Mouse (Mus musculus): Measurements from ENCODE around the gene Nbas. TPM values are rescaled to one million over a fixed set of nuclear protein-coding genes. Genes with fewer than 3 reads are reported as not detected.
A peak's percentile ranks its signal among the peaks of the same experiment; 100 is the strongest.

Nbas gene
- polyA plus RNA-seq, 1 experiment from 2014 or later, result 12.9 TPM

DNA sequence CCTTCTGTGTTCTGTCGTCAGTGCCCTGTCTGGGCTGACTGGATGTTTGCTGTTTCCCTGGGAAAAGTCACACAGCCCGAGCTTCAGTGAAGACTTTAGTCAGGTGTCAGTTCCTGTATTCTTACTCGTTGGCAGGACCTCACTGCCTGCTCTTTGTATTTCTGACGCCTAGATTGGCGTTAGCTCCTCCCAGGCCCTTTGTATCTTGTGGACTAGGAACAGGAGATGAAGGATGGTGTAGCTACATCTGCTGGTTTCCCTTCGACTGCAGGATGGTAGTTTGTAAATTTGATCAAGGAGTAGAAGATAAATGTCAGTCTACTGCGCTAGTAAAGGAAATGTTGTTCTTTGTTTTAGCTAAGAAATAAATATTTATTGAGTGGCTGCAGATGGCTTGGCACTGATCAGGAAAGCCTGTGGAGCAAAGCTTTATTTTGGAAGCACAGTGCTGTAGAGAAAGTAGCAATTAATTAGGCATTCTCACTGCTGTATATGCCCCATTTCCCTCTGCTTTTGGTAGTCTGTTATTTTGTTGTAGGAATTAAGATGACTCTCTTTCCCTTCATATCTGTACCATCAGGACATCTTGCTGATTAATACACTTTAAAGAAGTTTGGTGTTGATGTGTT lies 91.4 kb downstream of the Nbas start:
- 39% methylated on average over 7 of the region's 7 CpGs for WGBS
- Histone ChIP-seq H3K4me1 (ENCODE audit: insufficient read depth, low read length) (no peaks in the 10 kb centered on the region), H3K27ac (ENCODE audit: low read length) (no peak overlapping the region), H3K4me2 (replicated peaks; ENCODE audit: low read depth, low read length) (no peak overlapping the region), H3K27me3 (ENCODE audit: insufficient read depth, low read length) (no peaks in the 10 kb centered on the region), H3K36me3 (ENCODE audit: insufficient read depth, low read length) (peaks cover 21% of the 10 kb centered on the region; the same call in 1 of the 2 replicates), H3K9ac (replicated peaks; ENCODE audit: low read length) (no peak overlapping the region), H3K9me3 (ENCODE audit: low read length) (no peaks in the 10 kb centered on the region), H3K4me3 (ENCODE audit: low read length) (no peak overlapping the region)
- ATAC-seq (ENCODE audit: low FRiP score, low TSS enrichment), result no peak

DNA sequence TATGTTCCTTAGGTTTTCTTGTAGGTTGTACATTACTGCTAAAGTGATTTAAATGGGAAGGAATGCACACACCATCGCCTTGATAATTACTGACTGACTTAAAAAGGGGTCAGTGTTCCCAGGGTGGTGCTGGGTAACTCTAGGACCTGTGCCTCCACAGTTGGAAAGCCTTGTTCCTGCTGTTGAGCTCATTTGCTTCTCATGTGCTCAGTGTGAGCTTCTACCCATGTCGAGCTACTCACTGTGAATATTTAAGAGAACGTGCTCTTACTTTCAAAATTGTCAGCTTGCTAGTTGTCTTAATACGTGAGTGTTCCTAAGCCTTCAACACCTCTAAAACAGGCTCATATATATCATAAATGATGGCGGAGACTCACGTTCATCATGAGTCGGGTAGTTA lies 112.6 kb downstream of the Nbas start:
- 91% methylated on average over 7 of the region's 7 CpGs for WGBS

DNA sequence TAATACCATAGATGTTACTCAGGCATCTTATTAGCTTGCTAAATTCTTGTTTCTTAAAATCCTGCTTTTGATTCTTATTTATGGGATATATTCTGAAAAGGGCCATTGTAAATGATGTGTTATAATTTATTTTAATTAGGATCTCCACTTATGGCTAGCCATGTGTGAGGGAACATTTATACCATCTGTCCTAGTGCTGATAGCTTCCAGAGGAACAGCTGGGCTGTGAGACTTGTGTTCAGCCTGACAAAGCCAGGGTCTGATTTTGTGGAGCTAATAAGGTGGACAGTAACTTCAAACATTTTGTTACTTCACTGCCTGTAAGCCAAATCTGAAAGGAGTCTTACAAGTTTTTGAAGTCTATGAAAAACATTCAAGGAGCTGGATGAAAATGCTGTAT lies 113.1 kb downstream of the Nbas start:
- Histone ChIP-seq H3K4me2 (replicated peaks; ENCODE audit: low read depth, low read length) (no peak overlapping the region), H3K9ac (replicated peaks; ENCODE audit: low read length) (no peak overlapping the region), H3K27me3 (ENCODE audit: insufficient read depth, low read length) (no peaks in the 10 kb centered on the region), H3K4me3 (ENCODE audit: low read length) (no peak overlapping the region), H3K9me3 (ENCODE audit: low read length) (no peaks in the 10 kb centered on the region), H3K36me3 (ENCODE audit: insufficient read depth, low read length) (0 out of 2 replicates have a peak, but pooled peaks cover 2% of the 10 kb centered on the region), H3K4me1 (ENCODE audit: insufficient read depth, low read length) (no peaks in the 10 kb centered on the region), H3K27ac (ENCODE audit: low read length) (no peak overlapping the region)
- no peak for ATAC-seq (ENCODE audit: low FRiP score, low TSS enrichment)

More for the DNA sequence above, 112.6 kb downstream of the Nbas start:
- Histone ChIP-seq H3K36me3 (ENCODE audit: insufficient read depth, low read length) (0 out of 2 replicates have a peak, but pooled peaks cover 2% of the 10 kb centered on the region), H3K9me3 (ENCODE audit: low read length) (no peaks in the 10 kb centered on the region), H3K4me1 (ENCODE audit: insufficient read depth, low read length) (no peaks in the 10 kb centered on the region), H3K4me3 (ENCODE audit: low read length) (no peak overlapping the region), H3K27ac (ENCODE audit: low read length) (no peak overlapping the region), H3K4me2 (replicated peaks; ENCODE audit: low read depth, low read length) (no peak overlapping the region), H3K27me3 (ENCODE audit: insufficient read depth, low read length) (no peaks in the 10 kb centered on the region), H3K9ac (replicated peaks; ENCODE audit: low read length) (no peak overlapping the region)
- ATAC-seq (ENCODE audit: low FRiP score, low TSS enrichment), result no peak

DNA sequence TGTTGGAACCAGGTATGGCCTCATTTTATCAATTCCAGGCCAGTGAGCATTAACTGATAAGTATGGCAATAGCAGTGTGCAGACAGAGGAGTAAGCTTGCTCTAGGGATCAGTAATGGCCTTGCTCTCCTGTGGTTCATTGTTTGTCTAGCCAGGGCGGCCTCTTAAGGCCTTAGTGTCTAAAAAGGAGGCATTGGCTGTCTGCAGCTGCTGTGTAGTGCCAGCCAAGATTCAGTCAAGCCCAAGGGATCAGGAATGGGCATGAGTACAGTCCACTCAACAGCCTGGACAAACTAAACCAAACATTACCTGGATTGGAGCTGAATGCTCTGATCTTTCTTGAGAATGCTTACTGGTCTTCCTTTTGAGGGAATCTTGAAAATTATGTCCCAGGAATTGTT lies 120.7 kb downstream of the Nbas start:
- WGBS, result 82% methylated on average over 1 of the region's 1 CpGs
- H3K4me3 ChIP-seq (ENCODE audit: low read length), result no peak overlapping the region
- ATAC-seq (ENCODE audit: low FRiP score, low TSS enrichment), result no peak
- H3K9me3 ChIP-seq (ENCODE audit: low read length), result no peaks in the 10 kb centered on the region
- H3K36me3 ChIP-seq (ENCODE audit: insufficient read depth, low read length), result peaks cover 8% of the 10 kb centered on the region
- H3K27me3 ChIP-seq (ENCODE audit: insufficient read depth, low read length), result no peaks in the 10 kb centered on the region
- no peak overlapping the region for H3K4me2 ChIP-seq (replicated peaks; ENCODE audit: low read depth, low read length)
- H3K9ac ChIP-seq (replicated peaks; ENCODE audit: low read length), result no peak overlapping the region
- H3K27ac ChIP-seq (ENCODE audit: low read length), result no peak overlapping the region
- H3K4me1 ChIP-seq (ENCODE audit: insufficient read depth, low read length), result no peaks in the 10 kb centered on the region

DNA sequence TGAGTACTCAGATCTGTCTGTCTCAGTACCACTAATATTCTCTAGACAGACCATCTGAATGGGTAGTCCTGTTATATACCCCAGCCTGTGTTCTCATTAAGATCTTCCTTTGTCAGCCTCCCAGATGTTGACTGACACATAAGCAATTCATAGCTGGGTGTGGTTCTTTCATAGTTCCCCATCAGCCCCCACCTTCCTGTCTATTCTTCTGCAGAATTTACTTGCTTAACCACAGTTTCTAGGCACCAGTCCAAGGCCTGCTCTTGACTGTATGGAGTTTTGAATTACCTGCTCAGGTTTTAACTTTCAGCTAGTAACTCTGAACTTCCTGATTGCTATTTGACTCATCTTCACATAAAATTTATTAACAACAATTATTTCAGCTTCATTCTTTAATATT lies 141.3 kb downstream of the Nbas start:
- Histone ChIP-seq H3K4me2 (replicated peaks; ENCODE audit: low read depth, low read length) (no peak overlapping the region), H3K4me1 (ENCODE audit: insufficient read depth, low read length) (no peaks in the 10 kb centered on the region), H3K4me3 (ENCODE audit: low read length) (no peak overlapping the region), H3K9ac (replicated peaks; ENCODE audit: low read length) (no peak overlapping the region), H3K27me3 (ENCODE audit: insufficient read depth, low read length) (no peaks in the 10 kb centered on the region), H3K9me3 (ENCODE audit: low read length) (no peaks in the 10 kb centered on the region), H3K27ac (ENCODE audit: low read length) (no peak overlapping the region), H3K36me3 (ENCODE audit: insufficient read depth, low read length) (no peaks in the 10 kb centered on the region)
- no peak for ATAC-seq (ENCODE audit: low FRiP score, low TSS enrichment)

DNA sequence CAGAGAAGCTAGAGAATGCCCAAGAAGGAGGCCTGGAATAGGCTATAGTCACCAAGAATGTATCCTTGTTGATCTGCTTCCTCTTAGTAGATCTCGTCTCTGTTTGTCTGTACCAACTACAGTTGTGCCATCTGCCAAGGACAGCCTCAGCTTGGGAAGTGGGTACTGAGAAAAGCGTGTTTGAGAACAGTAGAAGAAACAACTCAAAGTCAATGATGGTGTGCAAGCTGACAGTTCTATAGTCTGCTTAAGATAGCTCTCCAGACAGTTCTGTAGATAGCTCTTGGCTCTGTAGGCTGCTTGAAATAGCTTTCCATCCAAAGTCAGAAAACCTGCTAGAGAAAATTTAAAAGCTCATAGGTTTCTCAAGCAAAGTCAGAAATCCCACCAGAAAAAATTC lies 149.7 kb downstream of the Nbas start:
- ATAC-seq (ENCODE audit: low FRiP score, low TSS enrichment), result no peak
- H3K9ac ChIP-seq (replicated peaks; ENCODE audit: low read length), result no peak overlapping the region
- H3K4me3 ChIP-seq (ENCODE audit: low read length), result no peak overlapping the region
- no peak overlapping the region for H3K4me2 ChIP-seq (replicated peaks; ENCODE audit: low read depth, low read length)
- H3K36me3 ChIP-seq (ENCODE audit: insufficient read depth, low read length), result no peaks in the 10 kb centered on the region
- 93% methylated on average over 2 of the region's 2 CpGs for WGBS
- no peaks in the 10 kb centered on the region for H3K9me3 ChIP-seq (ENCODE audit: low read length)
- H3K27me3 ChIP-seq (ENCODE audit: insufficient read depth, low read length), result no peaks in the 10 kb centered on the region
- no peaks in the 10 kb centered on the region for H3K4me1 ChIP-seq (ENCODE audit: insufficient read depth, low read length)
- no peak overlapping the region for H3K27ac ChIP-seq (ENCODE audit: low read length)

DNA sequence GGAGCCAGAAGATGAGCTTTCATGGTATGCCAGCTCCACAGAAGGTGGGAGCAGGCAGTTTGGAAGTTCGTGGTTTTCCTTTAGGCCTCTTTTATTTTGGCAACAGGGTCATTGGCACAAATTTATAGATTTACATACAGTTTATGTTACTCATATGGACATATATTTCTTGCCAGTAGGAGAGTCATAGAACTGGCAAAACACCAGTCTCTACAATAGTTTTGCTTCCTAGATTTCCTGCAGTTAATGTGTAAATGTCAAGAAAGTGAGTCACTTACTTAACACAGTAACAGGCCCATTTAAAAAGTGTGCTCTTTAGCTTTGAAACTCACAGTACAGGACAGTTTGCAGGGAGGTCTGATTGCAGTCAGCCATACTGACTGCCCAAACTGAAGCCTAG lies 161.3 kb downstream of the Nbas start:
- no peak overlapping the region for H3K27ac ChIP-seq (ENCODE audit: low read length)
- H3K4me3 ChIP-seq (ENCODE audit: low read length), result no peak overlapping the region
- no peak overlapping the region for H3K9ac ChIP-seq (replicated peaks; ENCODE audit: low read length)
- no peak for ATAC-seq (ENCODE audit: low FRiP score, low TSS enrichment)
- no peaks in the 10 kb centered on the region for H3K27me3 ChIP-seq (ENCODE audit: insufficient read depth, low read length)
- no peaks in the 10 kb centered on the region for H3K4me1 ChIP-seq (ENCODE audit: insufficient read depth, low read length)
- peaks cover 13% of the 10 kb centered on the region for H3K36me3 ChIP-seq (ENCODE audit: insufficient read depth, low read length)
- no peak overlapping the region for H3K4me2 ChIP-seq (replicated peaks; ENCODE audit: low read depth, low read length)
- no peaks in the 10 kb centered on the region for H3K9me3 ChIP-seq (ENCODE audit: low read length)
- WGBS, result 83% methylated on average over 1 of the region's 1 CpGs

DNA sequence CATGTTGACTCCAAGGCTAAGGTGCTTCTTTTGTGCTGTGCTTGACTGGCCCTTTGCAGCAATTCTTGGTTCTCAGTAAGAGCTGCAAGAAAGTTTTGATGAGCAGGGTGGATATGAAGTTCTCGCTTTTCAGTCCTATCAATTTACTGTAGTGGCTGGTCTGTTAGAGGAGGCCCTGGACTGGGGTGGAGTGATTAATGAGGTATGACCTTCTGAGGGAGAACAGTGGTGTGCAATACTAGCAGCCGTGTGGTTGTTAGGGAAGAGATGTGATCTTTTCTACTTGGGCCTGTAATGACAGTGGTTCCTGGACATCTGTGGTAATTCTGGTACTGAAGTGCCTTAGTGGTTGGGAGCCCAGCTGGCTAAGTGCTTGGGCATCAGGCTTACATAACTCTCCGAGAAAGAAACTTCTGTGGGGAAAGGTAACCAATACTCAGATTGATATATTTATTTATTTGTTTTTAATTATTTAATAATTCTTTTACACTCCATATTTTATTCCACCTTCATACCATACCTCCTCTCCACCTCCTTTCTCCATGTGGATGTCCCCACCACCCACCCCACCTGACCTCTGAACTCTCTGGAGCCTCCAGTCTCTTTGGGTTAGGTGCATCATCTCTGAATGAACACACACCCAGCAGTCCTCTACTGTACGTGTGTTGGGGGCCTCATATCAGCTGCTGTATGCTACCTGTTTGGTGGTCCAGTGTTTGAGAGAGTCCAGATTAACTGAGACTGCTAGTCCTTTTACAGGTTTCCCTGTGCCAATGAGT lies 175.9 kb downstream of the Nbas start:
- H3K4me2 ChIP-seq (replicated peaks; ENCODE audit: low read depth, low read length), result no peak overlapping the region
- no peak overlapping the region for H3K9ac ChIP-seq (replicated peaks; ENCODE audit: low read length)
- H3K27ac ChIP-seq (ENCODE audit: low read length), result no peak overlapping the region
- peak; percentile 96 for ATAC-seq (ENCODE audit: low FRiP score, low TSS enrichment)
- WGBS, result 43% methylated on average over 4 of the region's 4 CpGs
- no peak overlapping the region for H3K4me3 ChIP-seq (ENCODE audit: low read length)
- H3K9me3 ChIP-seq (ENCODE audit: low read length), result no peaks in the 10 kb centered on the region
- 0 out of 2 replicates have a peak, but pooled peaks cover 3% of the 10 kb centered on the region for H3K4me1 ChIP-seq (ENCODE audit: insufficient read depth, low read length)
- no peaks in the 10 kb centered on the region for H3K27me3 ChIP-seq (ENCODE audit: insufficient read depth, low read length)
- H3K36me3 ChIP-seq (ENCODE audit: insufficient read depth, low read length), result no peaks in the 10 kb centered on the region

DNA sequence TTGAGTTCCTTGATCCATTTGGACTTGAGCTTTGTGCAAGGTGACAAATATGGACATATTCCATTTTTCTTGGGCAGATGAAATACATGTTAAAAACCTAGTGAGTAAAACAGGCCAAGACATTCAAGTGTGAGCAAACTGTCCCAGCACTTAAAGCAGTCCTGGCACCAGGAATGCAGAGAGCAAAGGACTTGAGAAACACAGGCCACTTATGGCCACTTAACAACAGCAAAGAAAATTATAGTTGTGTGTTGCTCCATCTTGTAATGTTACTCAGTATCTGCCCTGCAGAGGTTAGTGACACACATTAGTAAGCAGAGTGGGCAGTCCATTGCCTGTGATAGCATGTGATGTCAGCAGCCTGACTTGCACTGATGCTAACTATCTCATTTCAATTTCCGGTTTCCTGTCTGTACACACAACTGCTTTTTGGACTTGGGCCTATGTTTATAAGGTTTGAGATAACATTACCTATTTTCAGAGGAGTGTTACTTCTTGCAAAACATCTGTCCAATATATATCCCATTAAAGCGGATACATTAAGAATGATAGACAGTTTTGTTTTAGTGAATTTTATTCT lies 176.6 kb downstream of the Nbas start:
- WGBS, result 75% methylated on average over 2 of the region's 2 CpGs
- H3K27ac ChIP-seq (ENCODE audit: low read length), result no peak overlapping the region

DNA sequence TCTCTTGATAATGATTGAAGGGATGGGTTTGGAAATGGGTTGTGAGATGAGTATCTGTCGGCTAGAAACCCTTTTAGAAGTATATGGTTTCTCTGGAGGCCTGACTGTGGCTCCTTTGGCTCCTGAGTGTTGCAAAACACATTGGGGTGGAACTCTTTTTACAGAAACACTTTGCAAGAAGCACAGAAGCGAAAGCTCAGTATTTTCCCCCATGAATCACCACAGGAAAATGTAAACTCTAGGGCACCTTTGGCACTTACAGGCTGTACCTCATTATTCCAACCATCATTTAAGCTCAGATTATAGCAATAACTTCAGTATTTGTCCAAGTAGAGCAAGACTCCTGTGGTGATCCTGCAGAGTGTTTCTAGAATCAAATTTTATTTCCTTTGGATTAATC lies 180.0 kb downstream of the Nbas start:
- Histone ChIP-seq H3K36me3 (ENCODE audit: insufficient read depth, low read length) (no peaks in the 10 kb centered on the region), H3K4me2 (replicated peaks; ENCODE audit: low read depth, low read length) (no peak overlapping the region), H3K27ac (ENCODE audit: low read length) (no peak overlapping the region), H3K9me3 (ENCODE audit: low read length) (no peaks in the 10 kb centered on the region), H3K27me3 (ENCODE audit: insufficient read depth, low read length) (no peaks in the 10 kb centered on the region), H3K4me3 (ENCODE audit: low read length) (no peak overlapping the region), H3K9ac (replicated peaks; ENCODE audit: low read length) (no peak overlapping the region), H3K4me1 (ENCODE audit: insufficient read depth, low read length) (0 out of 2 replicates have a peak, but pooled peaks cover 3% of the 10 kb centered on the region)
- 82% methylated on average over 2 of the region's 2 CpGs for WGBS
- ATAC-seq (ENCODE audit: low FRiP score, low TSS enrichment), result no peak

More for the DNA sequence above, 176.6 kb downstream of the Nbas start:
- 0 out of 2 replicates have a peak, but pooled peaks cover 3% of the 10 kb centered on the region for H3K4me1 ChIP-seq (ENCODE audit: insufficient read depth, low read length)
- no peaks in the 10 kb centered on the region for H3K9me3 ChIP-seq (ENCODE audit: low read length)
- H3K27me3 ChIP-seq (ENCODE audit: insufficient read depth, low read length), result no peaks in the 10 kb centered on the region
- ATAC-seq (ENCODE audit: low FRiP score, low TSS enrichment), result no peak
- H3K9ac ChIP-seq (replicated peaks; ENCODE audit: low read length), result no peak overlapping the region
- H3K4me3 ChIP-seq (ENCODE audit: low read length), result no peak overlapping the region
- H3K4me2 ChIP-seq (replicated peaks; ENCODE audit: low read depth, low read length), result no peak overlapping the region
- H3K36me3 ChIP-seq (ENCODE audit: insufficient read depth, low read length), result no peaks in the 10 kb centered on the region
